Comparison of ENCODE assay signal across 14 mouse cellular contexts in genomic region chr11:70129926-70130379, GRCm38 (mm10). TPM values are rescaled to one million over a fixed set of nuclear protein-coding genes. Genes with fewer than 3 reads are reported as not detected.
DNase-seq lines count a peak whose midpoint lies in the region; ATAC-seq and TF ChIP-seq lines count a peak whose summit lies in the region.
"Had no signal": no experiment of that assay in that cellular context is flagged by ENCODE, and none has a peak within 500 bp of the region (broad histone marks: within the 10 kb centered on the region; RNA-seq: fewer than 3 reads in every experiment).

TSS of gene Mgl2 (plus strand) at chr11:70130329.

- no peak within 1 kb of the TSS for H3K4me3 ChIP-seq in forebrain, embryonic 11.5 days (ENCODE audit: low read depth, low read length)

- DNase-seq in heart, adult 11 months = peak; percentile 95
- no peak for DNase-seq in heart, postnatal 25 days (ENCODE audit: low spot score)
- peak; percentile 5 for DNase-seq in brain, embryonic 14.5 days (ENCODE audit: low read depth)
- peak; percentile 9 for DNase-seq in heart, postnatal 4 days
- peak; percentile 27 for DNase-seq in lung, postnatal 36 days
- no peak for DNase-seq in kidney, postnatal 14 days
- DNase-seq in retina, postnatal 1 day = no peak
- DNase-seq in forebrain, embryonic 11.5 days (ENCODE audit: low spot score) = no peak
- DNase-seq: adrenal gland, postnatal 10 days; B cell, adult 2 months; cerebellum, adult 11 months; forebrain, postnatal 0 days; thymus, adult 18-20 months had no signal

- no peaks in the 10 kb centered on the region for H3K36me3 ChIP-seq in forebrain, embryonic 11.5 days (ENCODE audit: control insufficient read depth, insufficient read depth, low read length)

- no peak for TF ChIP-seq CTCF in brain, embryonic 14.5 days (IDR thresholded peaks at IDR 0.05; ENCODE audit: borderline replicate concordance, extremely low read depth, insufficient read depth, insufficient read length)

- intact Hi-C loops in heart, postnatal 25 days (cut with DNase I) = no loop called here

- H3K27me3 ChIP-seq in forebrain, embryonic 11.5 days (ENCODE audit: control insufficient read depth, insufficient read depth, low read length) = no peaks in the 10 kb centered on the region

- no peak within 1 kb of the TSS for H3K9ac ChIP-seq in forebrain, embryonic 11.5 days (ENCODE audit: low read length)
- H3K9ac ChIP-seq: forebrain, postnatal 0 days had no signal

- no peaks in the 10 kb centered on the region for H3K9me3 ChIP-seq in forebrain, embryonic 11.5 days (ENCODE audit: control insufficient read depth, low read length)

- no peak for ATAC-seq in forebrain, embryonic 11.5 days (replicated peaks; ENCODE audit: low FRiP score)
- ATAC-seq: forebrain, postnatal 0 days had no signal

- H3K4me1 ChIP-seq in forebrain, embryonic 11.5 days (replicated peaks; ENCODE audit: control insufficient read depth, insufficient read depth, low read length) = no peaks in the 10 kb centered on the region

- WGBS in forebrain, embryonic 11.5 days = 83% methylated on average over 9 of the region's 9 CpGs

- no peak within 1 kb of the TSS for H3K4me2 ChIP-seq in forebrain, embryonic 11.5 days (ENCODE audit: low read depth, low read length, severe bottlenecking)
- H3K4me2 ChIP-seq: liver, embryonic 11.5 days had no signal

- no peak within 1 kb of the TSS for H3K27ac ChIP-seq in forebrain, embryonic 11.5 days (ENCODE audit: low read depth, low read length)

- no peak for TF ChIP-seq POLR2A in brain, embryonic 14.5 days (IDR thresholded peaks at IDR 0.05; ENCODE audit: borderline replicate concordance, extremely low read depth, insufficient read depth, insufficient read length, poor library complexity, severe bottlenecking)

RNA-seq across cellular contexts. Expression of gene Mgl2, which starts in this region (rescaled TPM):
- total RNA-seq in heart, postnatal 25 days (2021) = 1 to 10 TPM; 4.3 to 4.4 TPM
- 0.33 and 0.37 TPM in 2 replicates for polyA plus RNA-seq in brain, embryonic 14.5 days (2012; rRNA removed)
- total RNA-seq in heart, postnatal 4 days (2021) = under 1 TPM; 0.29 to 0.50 TPM
- not detected in 2 replicates for polyA plus RNA-seq in forebrain, embryonic 11.5 days (2014; fragmentation: Nextera tagmentation; extraction: Ambion mirVana)

Comparison
In these comparisons a context has a peak if more than half of its experiments do, and no peak if none do; other contexts are left out.
1. DNase-seq: peak in heart, adult 11 months (single experiment) and lung, postnatal 36 days (single experiment); none in heart, postnatal 25 days (single experiment), kidney, postnatal 14 days (single experiment), retina, postnatal 1 day (single experiment) and forebrain, embryonic 11.5 days (single experiment).
2. Peak in DNase-seq in brain, embryonic 14.5 days; RNA of the gene not detected or under 1 TPM.
3. Peak in DNase-seq in heart, postnatal 4 days; RNA of the gene not detected or under 1 TPM.